Mouse (Mus musculus): Measurements from ENCODE around the gene Wdr41.

- TF ChIP-seq CTCF (IDR thresholded peaks at IDR 0.05; ENCODE audit: low read depth) (peak; percentile 35), EP300 (IDR thresholded peaks at IDR 0.05; ENCODE audit: low read depth) (no peak)
Measured at GRCm38 (mm10) chr13:94957965-94958364, 18.2 kb upstream of the Wdr41 start.

All from liver, postnatal 0 days (tissue).